Mouse (Mus musculus) midbrain, postnatal 0 days (tissue): ENCODE results near the gene Osbp2. TPM values are rescaled to one million over a fixed set of nuclear protein-coding genes. Genes with fewer than 3 reads are reported as not detected.
A peak's percentile ranks its signal among the peaks of the same experiment; 100 is the strongest.

Experiments
- ATAC-seq: fragments of 200-750 bp; cut with Nextera tagmentation; 2 replicates; pipeline ENCODE4 v1.8.0; 2017; ENCODE audit warnings: moderate number of reproducible peaks, mild to moderate bottlenecking, moderate TSS enrichment, moderate library complexity; ENCODE audit not compliant: low FRiP score
- DNase-seq: peaks from one replicate; pipeline ENCODE4 v3.0.0-alpha.2; 2015; ENCODE audit warnings: low spot score
- H3K27ac ChIP-seq: fragments of 300-500 bp; sonication (generic); 2 replicates; pipeline ENCODE4 v1.5.1; 2014; ENCODE audit warnings: low read depth, mild to moderate bottlenecking, low read length, mixed read lengths
- H3K27me3 ChIP-seq: fragments of 300-500 bp; sonication (generic); 2 replicates; pipeline ENCODE4 v1.6.1; 2014; ENCODE audit warnings: low read length, control low read depth, mixed read lengths; ENCODE audit not compliant: insufficient read depth
- H3K36me3 ChIP-seq: fragments of 300-500 bp; sonication (generic); 2 replicates; pipeline ENCODE4 v1.6.1; 2014; ENCODE audit warnings: low read length, control low read depth, mixed read lengths; ENCODE audit not compliant: insufficient read depth
- H3K4me1 ChIP-seq: fragments of 300-500 bp; sonication (generic); 2 replicates; pipeline ENCODE4 v1.6.1; 2014; ENCODE audit warnings: mild to moderate bottlenecking, control low read depth, antibody characterized with exemption, low read length, mixed read lengths; ENCODE audit not compliant: insufficient read depth
- H3K4me2 ChIP-seq: fragments of 300-500 bp; sonication (generic); 2 replicates; pipeline ENCODE4 v1.6.1; 2014; ENCODE audit warnings: low read depth, mild to moderate bottlenecking, low read length, mixed read lengths; ENCODE audit not compliant: poor library complexity, severe bottlenecking
- H3K4me3 ChIP-seq: fragments of 300-500 bp; sonication (generic); 2 replicates; pipeline ENCODE4 v1.5.1; 2014; ENCODE audit warnings: low read depth, mild to moderate bottlenecking, low read length, moderate library complexity
- H3K9ac ChIP-seq: fragments of 300-500 bp; sonication (generic); replicated peaks from 2 replicates; pipeline ENCODE4 v1.6.1; 2014; ENCODE audit warnings: mild to moderate bottlenecking, low read length, moderate library complexity, mixed read lengths; ENCODE audit not compliant: poor library complexity, severe bottlenecking
- H3K9me3 ChIP-seq: fragments of 300-500 bp; sonication (generic); 2 replicates; pipeline ENCODE4 v1.6.1; 2016; ENCODE audit warnings: low read length, control low read depth
- CTCF ChIP-seq: IDR thresholded peaks from 2 replicates; pipeline ENCODE4 v1.5.1; 2016; ENCODE audit warnings: antibody characterized with exemption, mild to moderate bottlenecking
- WGBS: fragments of 180-500 bp; shearing (Covaris S2); extraction: QIAGEN DNeasy Blood & Tissue Kit; methylation state at CpG from one replicate; pipeline ENCODE4 v1.1.7; 2014; 5-methylcytosine and 5-hydroxymethylcytosine counted together
- polyA plus RNA-seq: library from polyadenylated mRNA; unstranded; fragments of >200 nt; fragmentation: Nextera tagmentation; extraction: Ambion mirVana; gene quantifications from 2 replicates; pipeline ENCODE4 v1.2.1, GENCODE M21; 2015
- total RNA-seq: library from RNA; depleted of rRNA; stranded (reverse); fragments of >200 nt; gene quantifications from 2 replicates; pipeline ENCODE4 v1.2.3, GENCODE M21; 2014

Osbp2 gene
- total and polyA plus RNA-seq, 2 experiments from 2014 or later, result 52.5 to 67.2 TPM

DNA sequence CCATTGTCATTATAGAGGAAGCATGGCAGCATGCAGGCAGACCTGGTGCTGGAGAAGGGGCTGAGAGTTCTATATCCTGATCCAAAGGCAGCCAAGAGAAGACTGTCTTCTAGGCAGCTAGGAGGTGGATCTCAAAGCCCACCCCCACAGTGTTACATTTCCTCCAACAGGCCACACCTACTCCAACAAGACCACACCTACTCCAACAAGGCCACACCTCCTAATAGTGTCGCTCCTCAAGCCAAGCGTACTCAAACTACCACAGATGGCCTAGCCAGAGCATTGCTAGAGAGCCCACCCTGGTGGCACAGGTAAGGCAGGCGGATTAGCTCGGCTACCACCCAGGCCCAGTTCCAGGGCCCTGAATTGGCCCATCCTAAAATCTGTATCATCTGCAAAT, 28.4 kb downstream of the Osbp2 start:
- no peak for TF ChIP-seq CTCF
- no peak for ATAC-seq
- no peaks in the 10 kb centered on the region for H3K9me3 ChIP-seq
- H3K4me2 ChIP-seq, result no peak overlapping the region
- H3K27me3 ChIP-seq, result no peaks in the 10 kb centered on the region
- H3K27ac ChIP-seq, result no peak overlapping the region
- H3K4me3 ChIP-seq, result no peak overlapping the region
- no peaks in the 10 kb centered on the region for H3K4me1 ChIP-seq
- 71% methylated on average over 4 of the region's 4 CpGs for WGBS
- DNase-seq, result no peak
- no peak overlapping the region for H3K9ac ChIP-seq
- no peaks in the 10 kb centered on the region for H3K36me3 ChIP-seq

GRCm38 (mm10) chr11:3834421-3835098, 29.1 kb downstream of the Osbp2 start:
- Histone ChIP-seq H3K9me3 (no peaks in the 10 kb centered on the region), H3K4me1 (no peaks in the 10 kb centered on the region), H3K27ac (no peak overlapping the region), H3K4me2 (no peak overlapping the region), H3K27me3 (no peaks in the 10 kb centered on the region), H3K4me3 (no peak overlapping the region), H3K9ac (no peak overlapping the region), H3K36me3 (no peaks in the 10 kb centered on the region)
- 46% methylated on average over 13 of the region's 13 CpGs for WGBS
- ATAC-seq (peak; percentile 23; the same call in 1 of the 2 replicates), DNase-seq (no peak)
- peak; percentile 63 for TF ChIP-seq CTCF

- no peak for TF ChIP-seq CTCF
- no peak overlapping the region for H3K27ac ChIP-seq
Observed at GRCm38 (mm10) chr11:3833544-3834420, 29.9 kb downstream of the Osbp2 start.

DNA sequence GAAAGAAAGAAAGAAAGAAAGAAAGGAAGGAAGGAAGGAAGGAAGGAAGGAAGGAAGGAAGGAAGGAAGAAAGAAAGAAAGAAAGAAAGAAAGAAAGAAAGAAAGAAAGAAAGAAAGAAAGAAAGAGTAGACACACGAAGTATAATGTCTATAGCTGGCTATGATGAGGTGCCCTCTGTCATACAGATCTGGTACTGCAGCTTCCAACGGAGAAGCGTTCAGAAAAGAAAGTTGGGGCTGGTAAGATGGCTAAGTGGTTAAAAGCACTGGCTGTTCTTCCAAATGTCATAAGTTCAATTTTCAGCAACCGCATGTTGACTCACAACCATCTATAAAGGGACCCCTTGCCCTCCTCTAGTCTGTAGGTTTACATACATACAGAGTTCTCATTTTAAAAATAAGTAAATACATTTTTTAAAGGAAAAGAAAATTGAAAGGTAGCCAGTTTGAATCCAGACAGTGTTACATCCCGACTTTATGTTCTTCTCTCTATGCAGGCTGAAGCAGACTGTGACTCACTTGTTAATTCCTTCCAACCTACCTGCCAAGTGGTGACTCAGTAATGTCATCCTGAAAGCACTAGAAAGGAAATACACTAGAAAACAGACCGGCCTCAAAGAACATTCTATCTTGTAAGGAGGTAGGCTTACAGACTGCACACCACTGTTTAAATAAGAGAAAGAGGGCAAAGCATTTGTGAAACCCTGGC, 31.4 kb downstream of the Osbp2 start:
- peak; percentile 72 for TF ChIP-seq CTCF
- H3K27ac ChIP-seq, result no peak overlapping the region
- no peaks in the 10 kb centered on the region for H3K36me3 ChIP-seq
- ATAC-seq, result no peak
- H3K4me3 ChIP-seq, result no peak overlapping the region
- no peak overlapping the region for H3K9ac ChIP-seq
- H3K4me2 ChIP-seq, result no peak overlapping the region
- no peaks in the 10 kb centered on the region for H3K27me3 ChIP-seq
- H3K9me3 ChIP-seq, result no peaks in the 10 kb centered on the region
- no peak for DNase-seq
- 47% methylated on average over 6 of the region's 6 CpGs for WGBS
- H3K4me1 ChIP-seq, result no peaks in the 10 kb centered on the region

More at GRCm38 (mm10) chr11:3833544-3834420, 29.9 kb downstream of the Osbp2 start:
- Histone ChIP-seq H3K9ac (no peak overlapping the region), H3K4me3 (no peak overlapping the region), H3K9me3 (no peaks in the 10 kb centered on the region), H3K27me3 (no peaks in the 10 kb centered on the region), H3K4me1 (no peaks in the 10 kb centered on the region), H3K4me2 (no peak overlapping the region), H3K36me3 (no peaks in the 10 kb centered on the region)
- 43% methylated on average over 20 of the region's 21 CpGs for WGBS
- DNase-seq (peak; percentile 61), ATAC-seq (peak; percentile 65; the same call in 1 of the 2 replicates)

GRCm38 (mm10) chr11:3829736-3830135, 34.0 kb downstream of the Osbp2 start:
- Histone ChIP-seq H3K4me1 (no peaks in the 10 kb centered on the region), H3K4me2 (no peak overlapping the region), H3K4me3 (no peak overlapping the region), H3K9me3 (no peaks in the 10 kb centered on the region), H3K27me3 (no peaks in the 10 kb centered on the region), H3K36me3 (no peaks in the 10 kb centered on the region), H3K9ac (no peak overlapping the region), H3K27ac (no peak overlapping the region)
- no peak for DNase-seq
- no peak for ATAC-seq
- WGBS, result 88% methylated on average over 5 of the region's 5 CpGs
- no peak for TF ChIP-seq CTCF
